Mouse (Mus musculus) midbrain, embryonic 15.5 days (tissue): Measurements from ENCODE around the gene 1700003H04Rik. TPM values are rescaled to one million over a fixed set of nuclear protein-coding genes. Genes with fewer than 3 reads are reported as not detected.
A peak's percentile ranks its signal among the peaks of the same experiment; 100 is the strongest.

Source experiments
- ATAC-seq: fragments of 200-750 bp; cut with Nextera tagmentation; replicated peaks from 2 replicates; pipeline ENCODE4 v1.8.0; 2017; ENCODE audit warnings: moderate TSS enrichment
- H3K27ac ChIP-seq: fragments of 300-500 bp; sonication (generic); 2 replicates; pipeline ENCODE4 v1.5.1; 2015; ENCODE audit warnings: mild to moderate bottlenecking, inconsistent platforms
- H3K27me3 ChIP-seq: fragments of 300-500 bp; sonication (generic); replicated peaks from 2 replicates; pipeline ENCODE4 v1.6.1; 2015; ENCODE audit warnings: inconsistent platforms
- H3K36me3 ChIP-seq: fragments of 300-500 bp; sonication (generic); replicated peaks from 2 replicates; pipeline ENCODE4 v1.6.1; 2015; ENCODE audit warnings: inconsistent platforms
- H3K4me1 ChIP-seq: fragments of 300-500 bp; sonication (generic); 2 replicates; pipeline ENCODE4 v1.6.1; 2015; ENCODE audit warnings: inconsistent platforms
- H3K4me2 ChIP-seq: fragments of 300-500 bp; sonication (generic); 2 replicates; pipeline ENCODE4 v1.6.1; 2015; ENCODE audit warnings: inconsistent platforms, mild to moderate bottlenecking, moderate library complexity
- H3K4me3 ChIP-seq: fragments of 300-500 bp; sonication (generic); 2 replicates; pipeline ENCODE4 v1.5.1; 2015; ENCODE audit warnings: mild to moderate bottlenecking, inconsistent platforms
- H3K9ac ChIP-seq: fragments of 300-500 bp; sonication (generic); 2 replicates; pipeline ENCODE4 v1.6.1; 2015; ENCODE audit warnings: mild to moderate bottlenecking, inconsistent platforms
- H3K9me3 ChIP-seq: fragments of 300-500 bp; sonication (generic); 2 replicates; pipeline ENCODE4 v1.6.1; 2016; ENCODE audit warnings: inconsistent platforms
- WGBS: fragments of 180-500 bp; shearing (Covaris S2); methylation state at CpG from one replicate; pipeline ENCODE4 v1.1.7; 2015; ENCODE audit warnings: mixed read lengths; 5-methylcytosine and 5-hydroxymethylcytosine counted together
- polyA plus RNA-seq: library from polyadenylated mRNA; unstranded; fragments of >200 nt; fragmentation: Nextera tagmentation; extraction: Ambion mirVana; gene quantifications from 2 replicates; pipeline ENCODE4 v1.2.1, GENCODE M21; 2015

Gene 1700003H04Rik
- not detected in 2 replicates for polyA plus RNA-seq

DNA sequence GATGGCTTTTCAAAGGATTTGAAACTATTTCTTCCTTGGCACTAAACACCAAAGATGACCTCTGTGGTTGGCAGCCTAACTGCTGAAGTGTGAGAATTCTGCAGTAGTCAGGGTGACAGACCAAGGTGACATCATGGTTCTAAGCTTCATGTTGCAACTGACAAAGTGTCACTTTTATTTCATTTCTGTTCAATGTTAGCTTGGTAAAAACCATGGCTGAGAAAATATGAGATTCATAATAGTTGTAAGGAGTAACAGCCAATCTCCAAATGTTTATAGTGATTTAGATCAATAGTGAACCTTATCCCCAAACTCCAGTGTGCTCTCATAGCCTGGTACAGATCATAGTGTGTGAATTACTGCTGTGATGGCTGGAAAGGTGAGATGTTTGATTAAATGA, at the start of gene 1700003H04Rik:
1700003H04Rik (minus strand) TSS at position 101 of the 400 bp plus-strand sequence.
- no peak for ATAC-seq
- H3K27ac ChIP-seq, result no peak within 1 kb of the TSS

DNA sequence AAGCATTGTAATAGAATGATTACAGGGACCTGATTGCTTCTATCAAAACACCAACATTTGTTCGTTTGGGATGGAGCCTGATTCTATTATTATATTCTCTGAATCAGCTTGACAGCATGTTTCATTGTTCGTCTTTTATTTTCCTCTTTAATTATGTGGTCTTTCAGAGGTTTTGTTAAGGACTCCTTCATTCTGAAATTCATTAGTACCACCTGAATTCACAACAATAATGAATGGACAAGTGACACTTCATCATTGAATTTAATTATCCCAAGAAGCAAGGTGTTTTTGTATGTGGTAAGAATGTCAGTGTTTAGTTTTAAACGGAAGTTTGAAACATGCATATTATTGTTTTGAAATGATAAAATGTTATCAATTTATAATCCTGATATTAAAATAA, 42.1 kb upstream of the 1700003H04Rik start:
- no peaks in the 10 kb centered on the region for H3K27me3 ChIP-seq
- H3K9me3 ChIP-seq, result no peaks in the 10 kb centered on the region
- no peak for ATAC-seq
- H3K9ac ChIP-seq, result no peak overlapping the region
- no peak overlapping the region for H3K4me3 ChIP-seq
- no peak overlapping the region for H3K27ac ChIP-seq
- H3K4me1 ChIP-seq, result no peaks in the 10 kb centered on the region
- no peak overlapping the region for H3K4me2 ChIP-seq
- WGBS, result 34% methylated on average over 3 of the region's 3 CpGs
- no peaks in the 10 kb centered on the region for H3K36me3 ChIP-seq

More for the DNA sequence above, at the start of gene 1700003H04Rik:
- H3K9ac ChIP-seq, result no peak within 1 kb of the TSS
- no peaks in the 10 kb centered on the region for H3K36me3 ChIP-seq
- no peak within 1 kb of the TSS for H3K4me2 ChIP-seq
- H3K4me1 ChIP-seq, result no peaks in the 10 kb centered on the region
- no peak within 1 kb of the TSS for H3K4me3 ChIP-seq
- no peaks in the 10 kb centered on the region for H3K27me3 ChIP-seq
- no peaks in the 10 kb centered on the region for H3K9me3 ChIP-seq

DNA sequence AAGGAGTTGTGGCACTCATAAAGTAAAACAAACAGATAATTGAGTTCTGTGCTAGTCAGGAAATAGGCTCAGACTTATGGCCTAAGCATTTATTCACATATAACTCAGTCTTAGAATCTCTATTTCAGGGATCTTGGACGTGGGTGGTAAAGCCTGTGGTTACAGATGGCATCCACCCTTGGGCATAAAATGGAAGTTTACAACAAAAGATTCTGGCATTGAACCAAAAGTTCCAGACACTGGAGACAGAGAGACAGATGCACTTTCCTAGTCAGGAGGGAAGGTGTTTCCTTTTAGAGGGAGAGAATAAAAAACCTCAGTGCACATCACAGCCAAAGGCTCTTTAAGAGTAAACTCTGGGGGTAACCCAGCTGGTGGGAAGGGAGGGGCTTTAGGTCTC, 32.4 kb upstream of the 1700003H04Rik start:
- H3K36me3 ChIP-seq, result no peaks in the 10 kb centered on the region
- H3K9me3 ChIP-seq, result 0 out of 2 replicates have a peak, but pooled peaks cover 4% of the 10 kb centered on the region
- no peak overlapping the region for H3K9ac ChIP-seq
- no peaks in the 10 kb centered on the region for H3K4me1 ChIP-seq
- H3K27me3 ChIP-seq, result no peaks in the 10 kb centered on the region
- no peak overlapping the region for H3K4me3 ChIP-seq
- no peak for ATAC-seq
- H3K4me2 ChIP-seq, result no peak overlapping the region
- 67% methylated on average over 1 of the region's 1 CpGs for WGBS
- H3K27ac ChIP-seq, result no peak overlapping the region

DNA sequence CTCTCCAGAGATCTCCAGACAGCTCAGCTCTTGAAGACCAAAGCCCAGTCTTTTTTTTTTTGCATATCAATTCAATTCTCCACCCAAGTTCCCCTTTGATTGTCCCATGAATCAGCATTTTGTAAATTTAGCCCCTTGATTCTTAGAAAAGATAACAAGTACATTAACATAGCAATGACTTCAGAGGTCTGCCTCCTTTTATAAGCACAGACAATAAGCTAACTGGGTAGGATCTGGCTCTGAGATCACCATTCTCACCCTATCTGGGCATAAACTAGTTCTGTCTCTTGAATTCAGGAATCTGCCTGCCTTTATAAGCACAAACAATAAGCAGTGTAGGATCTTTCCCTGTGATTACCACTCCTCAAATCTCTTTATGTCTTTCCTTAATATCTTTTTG, 29.1 kb upstream of the 1700003H04Rik start:
- Histone ChIP-seq H3K4me1 (no peaks in the 10 kb centered on the region), H3K9me3 (0 out of 2 replicates have a peak, but pooled peaks cover 4% of the 10 kb centered on the region), H3K27me3 (no peaks in the 10 kb centered on the region), H3K4me2 (no peak overlapping the region), H3K36me3 (no peaks in the 10 kb centered on the region), H3K4me3 (no peak overlapping the region), H3K27ac (no peak overlapping the region), H3K9ac (no peak overlapping the region)
- no peak for ATAC-seq

DNA sequence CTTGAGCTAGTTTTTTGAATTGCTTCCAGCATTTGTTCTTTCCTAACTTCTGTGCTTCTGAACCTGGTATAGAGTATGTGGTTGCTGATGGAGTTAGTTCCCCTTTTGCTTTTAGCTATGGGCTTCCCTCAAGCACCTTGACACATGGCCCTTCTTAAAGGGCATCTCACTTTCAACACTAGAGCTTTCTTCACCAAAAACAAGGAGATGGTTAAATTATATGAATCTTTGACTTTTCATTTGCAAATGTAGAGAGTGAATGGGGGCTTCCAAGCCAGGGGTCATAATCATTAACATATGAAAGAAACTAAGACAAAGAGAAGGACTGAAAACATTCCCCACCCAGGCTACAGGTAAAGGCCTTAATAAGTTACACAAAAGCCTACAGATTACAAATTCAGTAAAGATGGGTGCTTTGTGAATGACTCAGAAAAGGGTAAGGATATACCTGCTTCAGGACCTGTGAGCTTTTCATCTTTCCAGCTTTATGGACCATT, 25.2 kb upstream of the 1700003H04Rik start:
- no peak overlapping the region for H3K4me2 ChIP-seq
- no peak overlapping the region for H3K4me3 ChIP-seq
- no peaks in the 10 kb centered on the region for H3K27me3 ChIP-seq
- 0 out of 2 replicates have a peak, but pooled peaks cover 4% of the 10 kb centered on the region for H3K9me3 ChIP-seq
- no peak overlapping the region for H3K27ac ChIP-seq
- H3K36me3 ChIP-seq, result no peaks in the 10 kb centered on the region
- H3K9ac ChIP-seq, result no peak overlapping the region
- no peaks in the 10 kb centered on the region for H3K4me1 ChIP-seq
- no peak for ATAC-seq

- H3K36me3 ChIP-seq, result no peaks in the 10 kb centered on the region
- H3K4me2 ChIP-seq, result no peak overlapping the region
- H3K9ac ChIP-seq, result no peak overlapping the region
- H3K4me1 ChIP-seq, result no peaks in the 10 kb centered on the region
- H3K9me3 ChIP-seq, result 0 out of 2 replicates have a peak, but pooled peaks cover 4% of the 10 kb centered on the region
- WGBS, result 86% methylated on average over 1 of the region's 1 CpGs
- H3K4me3 ChIP-seq, result no peak overlapping the region
- no peaks in the 10 kb centered on the region for H3K27me3 ChIP-seq
- no peak overlapping the region for H3K27ac ChIP-seq
- ATAC-seq, result no peak
Measured at GRCm38 (mm10) chr3:124605518-124605917, 24.6 kb upstream of the 1700003H04Rik start.

DNA sequence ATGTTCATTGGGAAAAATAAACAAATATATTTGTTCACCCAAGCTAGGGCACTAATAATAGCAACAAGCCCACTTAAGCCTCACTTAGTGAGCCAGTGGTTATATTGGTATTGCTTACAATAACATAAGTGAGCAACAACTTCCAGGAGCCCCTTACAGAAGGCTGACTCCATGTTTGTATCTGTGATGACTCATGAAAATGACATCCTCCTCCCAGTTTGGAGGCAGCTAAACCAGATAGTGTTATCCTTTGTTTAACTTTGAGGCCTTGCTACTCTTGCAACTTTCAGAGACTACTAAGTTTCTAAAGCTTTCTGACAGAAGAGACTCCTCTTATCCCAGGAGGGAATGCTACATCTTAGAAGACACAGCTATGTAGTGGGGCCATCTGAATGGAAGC, 16.9 kb upstream of the 1700003H04Rik start:
- H3K4me1 ChIP-seq, result no peaks in the 10 kb centered on the region
- H3K9me3 ChIP-seq, result no peaks in the 10 kb centered on the region
- H3K36me3 ChIP-seq, result no peaks in the 10 kb centered on the region
- no peak overlapping the region for H3K4me2 ChIP-seq
- H3K27ac ChIP-seq, result no peak overlapping the region
- H3K27me3 ChIP-seq, result no peaks in the 10 kb centered on the region
- H3K4me3 ChIP-seq, result no peak overlapping the region
- ATAC-seq, result no peak
- H3K9ac ChIP-seq, result no peak overlapping the region

DNA sequence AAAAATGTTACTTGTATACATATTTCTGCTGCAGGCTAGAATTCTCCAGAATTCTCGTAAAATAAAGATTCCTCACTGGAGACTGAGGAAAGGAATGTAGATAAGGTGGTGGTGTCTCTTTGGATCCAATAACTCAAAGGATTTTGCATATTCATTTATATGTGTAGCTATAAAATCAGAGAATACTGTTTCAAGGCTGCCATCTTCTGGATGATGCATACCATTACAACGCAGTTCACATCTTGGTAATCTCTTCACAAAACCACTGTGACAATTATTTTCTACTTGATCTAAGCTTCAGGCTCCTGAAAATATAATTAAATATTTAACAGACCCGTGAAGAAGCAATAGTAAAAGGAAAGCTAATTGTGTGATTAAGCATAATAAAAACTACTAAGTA, 6.6 kb upstream of the 1700003H04Rik start:
- H3K4me2 ChIP-seq, result no peak overlapping the region
- no peaks in the 10 kb centered on the region for H3K9me3 ChIP-seq
- H3K4me3 ChIP-seq, result no peak overlapping the region
- no peaks in the 10 kb centered on the region for H3K4me1 ChIP-seq
- peak; percentile 72; the same call in 1 of the 2 replicates for ATAC-seq
- H3K36me3 ChIP-seq, result no peaks in the 10 kb centered on the region
- no peak overlapping the region for H3K9ac ChIP-seq
- H3K27ac ChIP-seq, result no peak overlapping the region
- WGBS, result 13% methylated on average over 3 of the region's 3 CpGs
- no peaks in the 10 kb centered on the region for H3K27me3 ChIP-seq

DNA sequence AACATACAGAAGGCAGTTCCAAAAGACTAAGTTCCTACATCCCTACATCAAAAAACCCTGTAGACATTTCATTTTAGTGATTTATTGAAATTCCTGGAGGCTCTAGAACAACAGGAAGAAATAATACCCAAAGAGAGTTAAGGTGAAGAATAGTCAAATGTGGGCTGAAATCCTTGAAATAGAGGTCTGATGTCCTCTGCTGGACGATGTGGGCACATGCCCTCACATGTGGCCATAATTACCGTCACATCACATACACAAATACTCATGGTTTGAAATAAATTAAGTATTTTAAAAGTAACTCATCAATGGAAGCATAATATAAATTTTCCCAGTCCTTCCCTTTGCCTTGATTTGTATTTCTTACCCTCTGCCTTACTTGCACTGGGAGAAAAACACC, 4.9 kb upstream of the 1700003H04Rik start:
- Histone ChIP-seq H3K4me1 (no peaks in the 10 kb centered on the region), H3K27me3 (no peaks in the 10 kb centered on the region), H3K36me3 (no peaks in the 10 kb centered on the region), H3K4me2 (no peak overlapping the region), H3K27ac (no peak overlapping the region), H3K9me3 (no peaks in the 10 kb centered on the region), H3K9ac (no peak overlapping the region), H3K4me3 (no peak overlapping the region)
- no peak for ATAC-seq
- 87% methylated on average over 2 of the region's 2 CpGs for WGBS

DNA sequence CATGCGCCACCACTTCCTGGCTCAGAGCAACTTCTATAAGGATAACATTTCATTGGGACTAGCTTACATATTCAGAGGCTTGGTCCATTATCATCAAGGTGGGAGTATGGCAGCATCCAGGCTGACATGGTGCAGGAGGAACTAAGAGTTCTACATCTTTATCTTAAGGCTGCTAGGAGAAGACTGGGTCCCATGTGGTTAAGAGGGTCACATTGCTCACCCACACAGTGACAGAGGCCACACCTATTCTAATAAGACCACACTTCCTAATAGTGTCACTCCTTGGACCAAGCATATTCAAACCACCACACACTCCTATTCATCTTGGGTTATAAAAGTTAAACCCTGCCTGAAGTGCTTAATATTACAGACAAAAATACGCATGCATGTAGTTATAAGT, 23.6 kb downstream of the 1700003H04Rik start:
- ATAC-seq, result no peak

DNA sequence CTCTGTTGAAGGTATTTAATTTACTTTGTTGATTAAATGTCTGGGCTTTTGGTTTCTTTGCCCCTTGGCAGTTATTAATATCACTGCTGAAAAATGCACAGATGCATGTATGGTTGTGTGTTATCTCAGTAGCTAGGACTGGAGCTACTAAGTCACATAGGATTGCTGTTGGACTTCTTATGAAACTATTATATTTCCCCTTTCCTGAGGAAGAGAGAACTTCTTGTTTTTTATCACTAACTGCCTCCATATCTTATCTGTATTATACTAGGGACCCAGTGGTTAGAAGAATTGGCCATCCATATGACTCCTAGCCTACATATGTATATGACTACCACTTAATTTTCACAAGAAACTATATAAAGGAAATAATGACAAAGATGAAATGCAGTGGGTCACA, 24.9 kb downstream of the 1700003H04Rik start:
- no peaks in the 10 kb centered on the region for H3K9me3 ChIP-seq
- H3K36me3 ChIP-seq, result no peaks in the 10 kb centered on the region
- ATAC-seq, result no peak
- H3K27ac ChIP-seq, result no peak overlapping the region
- H3K4me2 ChIP-seq, result no peak overlapping the region
- no peaks in the 10 kb centered on the region for H3K4me1 ChIP-seq
- H3K27me3 ChIP-seq, result no peaks in the 10 kb centered on the region
- H3K9ac ChIP-seq, result no peak overlapping the region
- no peak overlapping the region for H3K4me3 ChIP-seq

More for the DNA sequence above, 23.6 kb downstream of the 1700003H04Rik start:
- Histone ChIP-seq H3K9ac (no peak overlapping the region), H3K9me3 (no peaks in the 10 kb centered on the region), H3K27me3 (no peaks in the 10 kb centered on the region), H3K4me2 (no peak overlapping the region), H3K36me3 (no peaks in the 10 kb centered on the region), H3K4me1 (no peaks in the 10 kb centered on the region), H3K4me3 (no peak overlapping the region), H3K27ac (no peak overlapping the region)
- 95% methylated on average over 2 of the region's 2 CpGs for WGBS

- H3K27me3 ChIP-seq, result no peaks in the 10 kb centered on the region
- H3K9ac ChIP-seq, result no peak overlapping the region
- H3K4me3 ChIP-seq, result no peak overlapping the region
- no peaks in the 10 kb centered on the region for H3K36me3 ChIP-seq
- no peaks in the 10 kb centered on the region for H3K4me1 ChIP-seq
- WGBS, result 67% methylated on average over 2 of the region's 2 CpGs
- no peak overlapping the region for H3K27ac ChIP-seq
- H3K4me2 ChIP-seq, result no peak overlapping the region
- H3K9me3 ChIP-seq, result no peaks in the 10 kb centered on the region
- ATAC-seq, result no peak
Measured at GRCm38 (mm10) chr3:124555092-124555491, 25.8 kb downstream of the 1700003H04Rik start.

- no peak overlapping the region for H3K27ac ChIP-seq
- H3K27me3 ChIP-seq, result no peaks in the 10 kb centered on the region
- H3K4me2 ChIP-seq, result no peak overlapping the region
- H3K36me3 ChIP-seq, result no peaks in the 10 kb centered on the region
- 88% methylated on average over 10 of the region's 10 CpGs for WGBS
- no peak overlapping the region for H3K9ac ChIP-seq
- no peaks in the 10 kb centered on the region for H3K9me3 ChIP-seq
- no peak for ATAC-seq
- no peak overlapping the region for H3K4me3 ChIP-seq
- no peaks in the 10 kb centered on the region for H3K4me1 ChIP-seq
Measured at GRCm38 (mm10) chr3:124548898-124549297, 32.0 kb downstream of the 1700003H04Rik start.
